Mouse (Mus musculus) cerebellum, adult 18-20 months (tissue): ENCODE results near the gene Etfbkmt.
"Not testable (repeated sequence)": the region's sequence is repeated elsewhere in the genome, so short reads cannot be mapped to it uniquely, and the experiment has no call there.

ENCODE experiments used
- DNase-seq, 2 experiments: peaks; one replicate each; pipeline ENCODE4 v3.0.0; 2021

The Etfbkmt gene

GRCm38 (mm10) chr6:149134391-149135150 is 5.1 kb upstream of the Etfbkmt start:
- DNase-seq: no peak

- no peak for DNase-seq
These were observed 4.0 kb upstream of the Etfbkmt start for GRCm38 (mm10) chr6:149135631-149136030.

- no peak for DNase-seq
These were observed 1.7 kb upstream of the Etfbkmt start for GRCm38 (mm10) chr6:149137936-149138335.

- no peak for DNase-seq
These were observed 638 bp upstream of the Etfbkmt start for GRCm38 (mm10) chr6:149139011-149139410.

- peak; percentile 62 to 72 for DNase-seq
These were observed 1.9 kb downstream of the Etfbkmt start for GRCm38 (mm10) chr6:149141393-149142173.

- no peak for DNase-seq
These were observed 5.5 kb downstream of the Etfbkmt start for GRCm38 (mm10) chr6:149145143-149145542.

- no peak for DNase-seq
These were observed 9.0 kb downstream of the Etfbkmt start for GRCm38 (mm10) chr6:149148436-149149229.

- DNase-seq: no peak
These were observed 12.5 kb downstream of the Etfbkmt start for GRCm38 (mm10) chr6:149152119-149152518.

GRCm38 (mm10) chr6:149153473-149154115 is 13.9 kb downstream of the Etfbkmt start:
- no peak for DNase-seq

- no peak for DNase-seq
These were observed 14.7 kb downstream of the Etfbkmt start for GRCm38 (mm10) chr6:149154116-149155030.

GRCm38 (mm10) chr6:149155031-149155841 is 15.6 kb downstream of the Etfbkmt start:
- peak in 1 of 2 experiments; percentile 7 for DNase-seq

GRCm38 (mm10) chr6:149167038-149167437 is 27.4 kb downstream of the Etfbkmt start:
- DNase-seq: not testable (repeated sequence)

GRCm38 (mm10) chr6:149167672-149168071 is 28.0 kb downstream of the Etfbkmt start:
- no peak for DNase-seq

- no peak for DNase-seq
These were observed 28.8 kb downstream of the Etfbkmt start for GRCm38 (mm10) chr6:149168436-149168835.

GRCm38 (mm10) chr6:149169965-149170364 is 30.3 kb downstream of the Etfbkmt start:
- not testable (repeated sequence) for DNase-seq

GRCm38 (mm10) chr6:149173831-149174625 is 34.4 kb downstream of the Etfbkmt start:
- DNase-seq: peak in 1 of 2 experiments; percentile 3

- DNase-seq: peak; percentile 41 to 49
These were observed 35.4 kb downstream of the Etfbkmt start for GRCm38 (mm10) chr6:149174932-149175570.

GRCm38 (mm10) chr6:149179064-149179463 is 39.4 kb downstream of the Etfbkmt start:
- no peak for DNase-seq

GRCm38 (mm10) chr6:149184007-149184406 is 44.4 kb downstream of the Etfbkmt start:
- DNase-seq: no peak
